Mouse (Mus musculus): ENCODE results near the gene Ugt1a7c. TPM values are rescaled to one million over a fixed set of nuclear protein-coding genes. Genes with fewer than 3 reads are reported as not detected.
"Not testable (repeated sequence)": the region's sequence is repeated elsewhere in the genome, so short reads cannot be mapped to it uniquely, and the experiment has no call there.

Ugt1a7c gene
- polyA plus RNA-seq (2016; fragmentation: Nextera tagmentation; extraction: Ambion mirVana): 0.30 and 0.79 TPM in 2 replicates

GRCm38 (mm10) chr1:88094941-88095492, at the start of gene Ugt1a7c:
TSS of gene Ugt1a7c (plus strand) at chr1:88095062.
- no peak within 1 kb of the TSS for H3K4me3 ChIP-seq
- H3K9me3 ChIP-seq: no peaks in the 10 kb centered on the region
- H3K4me1 ChIP-seq: 0 out of 2 replicates have a peak, but pooled peaks cover 2% of the 10 kb centered on the region
- no peak for DNase-seq (ENCODE audit: low spot score)
- H3K27ac ChIP-seq: no peak within 1 kb of the TSS
- 70% methylated on average over 10 of the region's 10 CpGs for WGBS
- no peaks in the 10 kb centered on the region for H3K27me3 ChIP-seq (ENCODE audit: insufficient read depth, poor library complexity, severe bottlenecking)
- H3K36me3 ChIP-seq: no peaks in the 10 kb centered on the region

- WGBS: 78% methylated on average over 2 of the region's 2 CpGs
Measured at GRCm38 (mm10) chr1:88047408-88047807, 47.5 kb upstream of the Ugt1a7c start.

GRCm38 (mm10) chr1:88055088-88055487, 39.8 kb upstream of the Ugt1a7c start, which contains the start of gene Ugt1a10:
TSS of gene Ugt1a10 (plus strand) at chr1:88055388.
- WGBS: 61% methylated on average over 1 of the region's 1 CpGs

More at GRCm38 (mm10) chr1:88047408-88047807, 47.5 kb upstream of the Ugt1a7c start:
- H3K27me3 ChIP-seq (ENCODE audit: insufficient read depth, poor library complexity, severe bottlenecking); H3K4me3 ChIP-seq; H3K4me1 ChIP-seq; H3K36me3 ChIP-seq; H3K9me3 ChIP-seq; H3K27ac ChIP-seq; DNase-seq (ENCODE audit: low spot score): not testable (repeated sequence)

GRCm38 (mm10) chr1:88066472-88067102, 28.3 kb upstream of the Ugt1a7c start:
- not testable (repeated sequence) for H3K4me3 ChIP-seq; H3K4me1 ChIP-seq; H3K27ac ChIP-seq; H3K9me3 ChIP-seq; H3K27me3 ChIP-seq (ENCODE audit: insufficient read depth, poor library complexity, severe bottlenecking); H3K36me3 ChIP-seq; DNase-seq (ENCODE audit: low spot score)
- WGBS: 63% methylated on average over 1 of the region's 2 CpGs

More at GRCm38 (mm10) chr1:88055088-88055487, 39.8 kb upstream of the Ugt1a7c start, which contains the start of gene Ugt1a10:
- no peak within 1 kb of the TSS for H3K27ac ChIP-seq
- H3K9me3 ChIP-seq: no peaks in the 10 kb centered on the region
- no peaks in the 10 kb centered on the region for H3K4me1 ChIP-seq
- H3K36me3 ChIP-seq: no peaks in the 10 kb centered on the region
- DNase-seq (ENCODE audit: low spot score): no peak
- no peak within 1 kb of the TSS for H3K4me3 ChIP-seq
- no peaks in the 10 kb centered on the region for H3K27me3 ChIP-seq (ENCODE audit: insufficient read depth, poor library complexity, severe bottlenecking)

- Histone ChIP-seq H3K4me1 (no peaks in the 10 kb centered on the region), H3K36me3 (no peaks in the 10 kb centered on the region), H3K9me3 (no peaks in the 10 kb centered on the region), H3K27ac (no peak within 1 kb of the TSS), H3K4me3 (no peak within 1 kb of the TSS), H3K27me3 (ENCODE audit: insufficient read depth, poor library complexity, severe bottlenecking) (no peaks in the 10 kb centered on the region)
- no peak for DNase-seq (ENCODE audit: low spot score)
- 73% methylated on average over 2 of the region's 2 CpGs for WGBS
Measured at GRCm38 (mm10) chr1:88070495-88070894, 24.4 kb upstream of the Ugt1a7c start, which contains the start of gene Ugt1a9. TSS of gene Ugt1a9 (plus strand) at chr1:88070800.

GRCm38 (mm10) chr1:88070902-88071301, 24.0 kb upstream of the Ugt1a7c start:
- Histone ChIP-seq H3K4me1 (no peaks in the 10 kb centered on the region), H3K9me3 (no peaks in the 10 kb centered on the region), H3K36me3 (no peaks in the 10 kb centered on the region), H3K27ac (no peak overlapping the region), H3K27me3 (ENCODE audit: insufficient read depth, poor library complexity, severe bottlenecking) (no peaks in the 10 kb centered on the region), H3K4me3 (no peak overlapping the region)
- 77% methylated on average over 4 of the region's 4 CpGs for WGBS
- DNase-seq (ENCODE audit: low spot score): no peak

GRCm38 (mm10) chr1:88074471-88074870, 20.4 kb upstream of the Ugt1a7c start:
- H3K27ac ChIP-seq: no peak overlapping the region
- no peak overlapping the region for H3K4me3 ChIP-seq
- 78% methylated on average over 2 of the region's 2 CpGs for WGBS
- H3K9me3 ChIP-seq: no peaks in the 10 kb centered on the region
- H3K36me3 ChIP-seq: no peaks in the 10 kb centered on the region
- H3K27me3 ChIP-seq (ENCODE audit: insufficient read depth, poor library complexity, severe bottlenecking): no peaks in the 10 kb centered on the region
- no peaks in the 10 kb centered on the region for H3K4me1 ChIP-seq
- DNase-seq (ENCODE audit: low spot score): no peak

GRCm38 (mm10) chr1:88077128-88077527, 17.7 kb upstream of the Ugt1a7c start:
- no peak overlapping the region for H3K27ac ChIP-seq
- WGBS: 84% methylated on average over 1 of the region's 1 CpGs
- H3K4me3 ChIP-seq: no peak overlapping the region
- no peak for DNase-seq (ENCODE audit: low spot score)
- no peaks in the 10 kb centered on the region for H3K4me1 ChIP-seq
- H3K27me3 ChIP-seq (ENCODE audit: insufficient read depth, poor library complexity, severe bottlenecking): no peaks in the 10 kb centered on the region
- H3K36me3 ChIP-seq: no peaks in the 10 kb centered on the region
- no peaks in the 10 kb centered on the region for H3K9me3 ChIP-seq

GRCm38 (mm10) chr1:88081670-88082069, 13.2 kb upstream of the Ugt1a7c start:
- Histone ChIP-seq H3K27ac (no peak overlapping the region), H3K27me3 (ENCODE audit: insufficient read depth, poor library complexity, severe bottlenecking) (no peaks in the 10 kb centered on the region), H3K4me1 (no peaks in the 10 kb centered on the region), H3K4me3 (no peak overlapping the region), H3K36me3 (no peaks in the 10 kb centered on the region), H3K9me3 (no peaks in the 10 kb centered on the region)
- WGBS: 87% methylated on average over 1 of the region's 1 CpGs
- no peak for DNase-seq (ENCODE audit: low spot score)

- no peak overlapping the region for H3K27ac ChIP-seq
- no peaks in the 10 kb centered on the region for H3K4me1 ChIP-seq
- H3K9me3 ChIP-seq: no peaks in the 10 kb centered on the region
- DNase-seq (ENCODE audit: low spot score): no peak
- no peaks in the 10 kb centered on the region for H3K27me3 ChIP-seq (ENCODE audit: insufficient read depth, poor library complexity, severe bottlenecking)
- no peaks in the 10 kb centered on the region for H3K36me3 ChIP-seq
- H3K4me3 ChIP-seq: no peak overlapping the region
- WGBS: 60% methylated on average over 1 of the region's 1 CpGs
Measured at GRCm38 (mm10) chr1:88086125-88086524, 8.7 kb upstream of the Ugt1a7c start.

- H3K27ac ChIP-seq: no peak within 1 kb of the TSS
- no peaks in the 10 kb centered on the region for H3K27me3 ChIP-seq (ENCODE audit: insufficient read depth, poor library complexity, severe bottlenecking)
- H3K36me3 ChIP-seq: no peaks in the 10 kb centered on the region
- 73% methylated on average over 3 of the region's 3 CpGs for WGBS
- H3K4me1 ChIP-seq: no peaks in the 10 kb centered on the region
- H3K4me3 ChIP-seq: no peak within 1 kb of the TSS
- no peaks in the 10 kb centered on the region for H3K9me3 ChIP-seq
- no peak for DNase-seq (ENCODE audit: low spot score)
Measured at GRCm38 (mm10) chr1:88087513-88087912, 7.3 kb upstream of the Ugt1a7c start, which contains the start of gene Ugt1a8. TSS of gene Ugt1a8 (plus strand) at chr1:88087813.

- Histone ChIP-seq H3K4me3 (no peak overlapping the region), H3K9me3 (no peaks in the 10 kb centered on the region), H3K27ac (no peak overlapping the region), H3K36me3 (no peaks in the 10 kb centered on the region), H3K4me1 (0 out of 2 replicates have a peak, but pooled peaks cover 2% of the 10 kb centered on the region), H3K27me3 (ENCODE audit: insufficient read depth, poor library complexity, severe bottlenecking) (no peaks in the 10 kb centered on the region)
- DNase-seq (ENCODE audit: low spot score): no peak
Measured at GRCm38 (mm10) chr1:88092341-88092740, 2.5 kb upstream of the Ugt1a7c start.

- not testable (repeated sequence) for H3K27me3 ChIP-seq (ENCODE audit: insufficient read depth, poor library complexity, severe bottlenecking); H3K4me3 ChIP-seq; H3K9me3 ChIP-seq; H3K27ac ChIP-seq; H3K4me1 ChIP-seq; DNase-seq (ENCODE audit: low spot score); H3K36me3 ChIP-seq
- 64% methylated on average over 3 of the region's 3 CpGs for WGBS
Measured at GRCm38 (mm10) chr1:88094270-88094676, 589 bp upstream of the Ugt1a7c start.
